Mouse (Mus musculus): ENCODE data around the gene Fam198b.

GRCm38 (mm10) chr3:79842616-79843016, 41.7 kb upstream of the Fam198b start:
- TF ChIP-seq POLR2A (IDR thresholded peaks at IDR 0.05; ENCODE audit: insufficient read depth, low read length), result no peak
- no peak for TF ChIP-seq CTCF (IDR thresholded peaks at IDR 0.05; ENCODE audit: low read depth, low read length)
